Comparison of ENCODE assay signal across 1 mouse cellular context in the genomic region with DNA sequence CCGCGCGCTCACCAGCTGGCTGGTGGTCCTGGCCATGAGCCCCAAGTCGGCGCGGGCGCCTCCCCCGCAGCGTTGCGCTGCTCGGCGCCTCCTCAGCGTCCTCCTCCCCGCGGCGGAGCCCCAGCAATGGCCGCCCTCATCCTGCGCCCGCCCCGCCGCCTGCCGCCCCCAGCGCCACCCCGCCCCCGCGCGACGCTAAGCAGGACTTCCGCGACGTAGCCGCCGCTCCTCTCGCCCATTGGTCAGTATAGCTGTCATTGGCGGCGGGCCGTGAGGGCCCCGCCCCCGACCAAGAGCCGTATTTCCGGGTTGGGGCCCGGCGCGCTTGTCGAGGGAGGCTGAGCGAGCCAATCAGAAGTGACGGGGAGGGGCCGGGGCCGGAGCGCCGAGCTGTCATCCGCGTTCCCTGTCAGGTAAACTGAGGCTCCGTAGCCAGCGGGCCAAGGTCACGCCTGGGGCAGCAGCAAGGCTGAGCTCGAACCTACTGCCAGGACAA.
TF ChIP-seq lines count a peak whose summit lies in the region.

No protein-coding gene starts in this region.

TF ChIP-seq in CH12.LX, 34 proteins besides CTCF, POLR2A, EP300 and RAD21:
- no peak for TF ChIP-seq ETS1 (conservative IDR thresholded peaks at IDR 0.05; ENCODE audit: low read depth, low read length)
- no peak for TF ChIP-seq MEF2A (IDR thresholded peaks at IDR 0.05; ENCODE audit: borderline replicate concordance, low read depth, low read length)
- TF ChIP-seq E2F4 (IDR thresholded peaks at IDR 0.05; ENCODE audit: insufficient replicate concordance, low read depth, low read length) = no peak
- no peak for TF ChIP-seq MYC (IDR thresholded peaks at IDR 0.05; ENCODE audit: low read depth, low read length)
- TF ChIP-seq HCFC1 (IDR thresholded peaks at IDR 0.05; ENCODE audit: low read depth, low read length) = peak; percentile 84
- no peak for TF ChIP-seq UBTF (IDR thresholded peaks at IDR 0.05; ENCODE audit: low read depth, low read length)
- no peak for TF ChIP-seq USF2 (conservative IDR thresholded peaks at IDR 0.05; ENCODE audit: low read depth, low read length)
- peak; percentile 89; the same call in 1 of the 2 replicates for TF ChIP-seq SIN3A (IDR thresholded peaks at IDR 0.05; ENCODE audit: low read length)
- TF ChIP-seq CHD1 (IDR thresholded peaks at IDR 0.05; ENCODE audit: low read depth, low read length) = no peak
- TF ChIP-seq IRF4 (IDR thresholded peaks at IDR 0.05; ENCODE audit: low read depth, low read length) = no peak
- TF ChIP-seq PAX5 (IDR thresholded peaks at IDR 0.05; ENCODE audit: low read length) = no peak
- TF ChIP-seq NELFE (IDR thresholded peaks at IDR 0.05; ENCODE audit: low read depth, low read length) = peak; percentile 81
- peak; percentile 97 for TF ChIP-seq ELF1 (IDR thresholded peaks at IDR 0.05; ENCODE audit: low read depth, low read length)
- TF ChIP-seq KAT2A (IDR thresholded peaks at IDR 0.05; ENCODE audit: insufficient replicate concordance, low read length) = peak; percentile 69; the same call in 1 of the 2 replicates
- no peak for TF ChIP-seq USF1 (IDR thresholded peaks at IDR 0.05; ENCODE audit: low read depth, low read length)
- no peak for TF ChIP-seq BHLHE40 (IDR thresholded peaks at IDR 0.05; ENCODE audit: low read depth, low read length)
- TF ChIP-seq JUN (IDR thresholded peaks at IDR 0.05; ENCODE audit: insufficient read depth, low read depth, low read length) = no peak
- TF ChIP-seq TBP (conservative IDR thresholded peaks at IDR 0.05; ENCODE audit: low read depth, low read length) = 0 out of 2 replicates have a peak, but pooled peaks have one; percentile 34
- peak; percentile 96 for TF ChIP-seq MAZ (IDR thresholded peaks at IDR 0.05; ENCODE audit: low read depth, low read length)
- TF ChIP-seq RCOR1 (conservative IDR thresholded peaks at IDR 0.05; ENCODE audit: low read depth, low read length) = no peak
- TF ChIP-seq NRF1 (IDR thresholded peaks at IDR 0.05; ENCODE audit: low read depth, low read length) = peak; percentile 49
- TF ChIP-seq JUND (conservative IDR thresholded peaks at IDR 0.05; ENCODE audit: low read depth, low read length) = no peak
- no peak for TF ChIP-seq SMC3 (IDR thresholded peaks at IDR 0.05; ENCODE audit: low read depth, low read length)
- TF ChIP-seq MAFK (IDR thresholded peaks at IDR 0.05; ENCODE audit: insufficient replicate concordance, low read length) = no peak
- no peak for TF ChIP-seq ZC3H11A (IDR thresholded peaks at IDR 0.05; ENCODE audit: low read depth, low read length)
- TF ChIP-seq MAX (IDR thresholded peaks at IDR 0.05; ENCODE audit: low read length) = peak; percentile 20; the same call in 1 of the 2 replicates
- no peak; the same call in 1 of the 2 replicates for TF ChIP-seq ZMIZ1 (IDR thresholded peaks at IDR 0.05; ENCODE audit: low read depth, low read length)
- no peak for TF ChIP-seq ZNF384 (IDR thresholded peaks at IDR 0.05; ENCODE audit: low read depth, low read length)
- peak; percentile 33; the same call in 1 of the 2 replicates for TF ChIP-seq TCF12 (IDR thresholded peaks at IDR 0.05; ENCODE audit: low read depth, low read length)
- no peak for TF ChIP-seq ZKSCAN1 (IDR thresholded peaks at IDR 0.05; ENCODE audit: borderline replicate concordance, low read depth, low read length)
- no peak for TF ChIP-seq POLR2AphosphoS2 (IDR thresholded peaks at IDR 0.05; ENCODE audit: low read depth, low read length)
- TF ChIP-seq MXI1 (IDR thresholded peaks at IDR 0.05; ENCODE audit: low read depth, low read length) = peak; percentile 72; the same call in 1 of the 2 replicates
- TF ChIP-seq CHD2 (IDR thresholded peaks at IDR 0.05; ENCODE audit: low read length) = peak; percentile 87
- TF ChIP-seq GABPA (IDR thresholded peaks at IDR 0.05; ENCODE audit: insufficient replicate concordance, low read depth, low read length) = no peak; the same call in 1 of the 2 replicates
TF ChIP-seq in CH12.LX: peak in this region for 12.
